ENCODE assay signal across 19 mouse cellular contexts in genomic region chr8:109760221-109760620, GRCm38 (mm10). TPM values are rescaled to one million over a fixed set of nuclear protein-coding genes. Genes with fewer than 3 reads are reported as not detected.
DNase-seq lines count a peak whose midpoint lies in the region; ATAC-seq and TF ChIP-seq lines count a peak whose summit lies in the region.
"Had no signal": no experiment of that assay in that cellular context is flagged by ENCODE, and none has a peak within 500 bp of the region (broad histone marks: within the 10 kb centered on the region; RNA-seq: fewer than 3 reads in every experiment).

No protein-coding gene starts in this region.

- H3K4me3 ChIP-seq in intestine, embryonic 14.5 days (ENCODE audit: low read depth, low read length), result no peak overlapping the region
- H3K4me3 ChIP-seq in intestine, embryonic 15.5 days (replicated peaks), result no peak overlapping the region
- no peak overlapping the region for H3K4me3 ChIP-seq in lung, adult 2 months (replicated peaks; ENCODE audit: extremely low read depth, low read depth, low read length)
- no peak overlapping the region for H3K4me3 ChIP-seq in layer of hippocampus, adult 2 months
- H3K4me3 ChIP-seq: embryonic facial prominence, embryonic 13.5 days; forebrain, embryonic 10.5 days; heart, embryonic 15.5 days; limb, embryonic 15.5 days; midbrain, embryonic 15.5 days had no signal

- no peak overlapping the region for H3K4me2 ChIP-seq in intestine, embryonic 14.5 days (ENCODE audit: low read length)
- H3K4me2 ChIP-seq in intestine, embryonic 15.5 days (replicated peaks), result no peak overlapping the region
- H3K4me2 ChIP-seq: embryonic facial prominence, embryonic 13.5 days; heart, embryonic 15.5 days; limb, embryonic 15.5 days; midbrain, embryonic 15.5 days had no signal

- no peak for TF ChIP-seq CTCF in lung, adult 2 months (IDR thresholded peaks at IDR 0.05; ENCODE audit: insufficient read depth, low read length)
- no peak for TF ChIP-seq CTCF in layer of hippocampus, adult 2 months (conservative IDR thresholded peaks at IDR 0.05)

- no peak overlapping the region for H3K9ac ChIP-seq in intestine, embryonic 14.5 days (ENCODE audit: low read length)
- H3K9ac ChIP-seq in intestine, embryonic 15.5 days, result no peak overlapping the region
- H3K9ac ChIP-seq: embryonic facial prominence, embryonic 13.5 days; heart, embryonic 15.5 days; limb, embryonic 15.5 days; midbrain, embryonic 15.5 days had no signal

- H3K36me3 ChIP-seq in intestine, embryonic 14.5 days (ENCODE audit: control insufficient read depth, insufficient read depth, low read length), result no peaks in the 10 kb centered on the region
- H3K36me3 ChIP-seq in intestine, embryonic 15.5 days, result no peaks in the 10 kb centered on the region
- H3K36me3 ChIP-seq: embryonic facial prominence, embryonic 13.5 days; forebrain, embryonic 10.5 days; G1E; heart, embryonic 15.5 days; limb, embryonic 15.5 days; midbrain, embryonic 15.5 days had no signal

- TF ChIP-seq POLR2A in lung, adult 2 months (IDR thresholded peaks at IDR 0.05; ENCODE audit: borderline replicate concordance, extremely low read depth, low read depth, low read length), result no peak

- no peaks in the 10 kb centered on the region for H3K4me1 ChIP-seq in intestine, embryonic 14.5 days (replicated peaks; ENCODE audit: control insufficient read depth, insufficient read depth, low read length)
- no peaks in the 10 kb centered on the region for H3K4me1 ChIP-seq in intestine, embryonic 15.5 days (replicated peaks)
- H3K4me1 ChIP-seq in lung, adult 2 months (ENCODE audit: control insufficient read depth, insufficient read depth, low read length), result no peaks in the 10 kb centered on the region
- H3K4me1 ChIP-seq: embryonic facial prominence, embryonic 13.5 days; forebrain, embryonic 10.5 days; heart, embryonic 15.5 days; limb, embryonic 15.5 days; midbrain, embryonic 15.5 days had no signal

- DNase-seq in intestine, embryonic 14.5 days (ENCODE audit: low spot score), result peak; percentile 32
- peak; percentile 19 for DNase-seq in lung, postnatal 10 days
- DNase-seq in lung, adult 2 months, result no peak
- peak; percentile 73 for DNase-seq in adrenal gland, postnatal 10 days
- peak; percentile 56 to 71 for DNase-seq in kidney, postnatal 36 days
- DNase-seq in layer of hippocampus, adult 2 months (ENCODE audit: low spot score in 2 of 2), result no peak
- DNase-seq: cerebellum, adult 2 months; layer of hippocampus, adult 9-11 months; right cerebral cortex, postnatal 25 days; thymus, postnatal 4 days had no signal

- 50% methylated on average over 1 of the region's 1 CpGs for WGBS in intestine, embryonic 14.5 days
- WGBS in intestine, embryonic 15.5 days, result 52% methylated on average over 1 of the region's 1 CpGs
- 22% methylated on average over 1 of the region's 1 CpGs for WGBS in lung, adult 2 months

- H3K27me3 ChIP-seq in intestine, embryonic 14.5 days (replicated peaks; ENCODE audit: control insufficient read depth, insufficient read depth, low read length), result no peaks in the 10 kb centered on the region
- no peaks in the 10 kb centered on the region for H3K27me3 ChIP-seq in intestine, embryonic 15.5 days (replicated peaks)
- H3K27me3 ChIP-seq: embryonic facial prominence, embryonic 13.5 days; heart, embryonic 15.5 days; limb, embryonic 15.5 days; midbrain, embryonic 15.5 days had no signal

- ATAC-seq in intestine, embryonic 14.5 days (replicated peaks; ENCODE audit: low FRiP score, low TSS enrichment, low read depth), result no peak
- ATAC-seq in intestine, embryonic 15.5 days, result no peak
- ATAC-seq: inflammation-experienced regulatory T-cells, adult 6 months; midbrain, embryonic 15.5 days had no signal

- H3K27ac ChIP-seq in intestine, embryonic 14.5 days (ENCODE audit: low read depth), result no peak overlapping the region
- no peak overlapping the region for H3K27ac ChIP-seq in intestine, embryonic 15.5 days
- no peak overlapping the region for H3K27ac ChIP-seq in layer of hippocampus, adult 2 months
- H3K27ac ChIP-seq: embryonic facial prominence, embryonic 13.5 days; forebrain, embryonic 10.5 days; heart, embryonic 15.5 days; limb, embryonic 15.5 days; macrophage; midbrain, embryonic 15.5 days had no signal

- peaks cover 10% of the 10 kb centered on the region for H3K9me3 ChIP-seq in intestine, embryonic 14.5 days (ENCODE audit: control insufficient read depth, low read length)
- no peaks in the 10 kb centered on the region for H3K9me3 ChIP-seq in intestine, embryonic 15.5 days
- H3K9me3 ChIP-seq: limb, embryonic 15.5 days; midbrain, embryonic 15.5 days had no signal

RNA-seq across cellular contexts. Expression of gene Ap1g1, which starts 18.1 kb away (rescaled TPM):
- polyA plus RNA-seq in intestine, embryonic 14.5 days (2014; fragmentation: Nextera tagmentation; extraction: Ambion mirVana), result 34.5 and 37.6 TPM in 2 replicates
- 38.0 and 39.0 TPM in 2 replicates for polyA plus RNA-seq in intestine, embryonic 15.5 days (2015; fragmentation: Nextera tagmentation; extraction: Ambion mirVana)
- polyA plus RNA-seq in lung, adult 2 months (2012; rRNA removed), result 25.0 and 38.2 TPM in 2 replicates
- 10 to 100 TPM; 72.7 to 76.1 TPM for total RNA-seq in adrenal gland, postnatal 10 days (2021)
- 10 to 100 TPM; 84.1 to 92.2 TPM for total RNA-seq in layer of hippocampus, adult 2 months (2021)

RNA-seq across cellular contexts. Expression of gene Atxn1l, which starts 22.7 kb away (rescaled TPM):
- polyA plus RNA-seq in intestine, embryonic 14.5 days (2014; fragmentation: Nextera tagmentation; extraction: Ambion mirVana), result 6.1 and 7.1 TPM in 2 replicates
- 5.4 and 5.7 TPM in 2 replicates for polyA plus RNA-seq in intestine, embryonic 15.5 days (2015; fragmentation: Nextera tagmentation; extraction: Ambion mirVana)
- polyA plus RNA-seq in lung, adult 2 months (2012; rRNA removed), result 24.5 and 31.6 TPM in 2 replicates
- total RNA-seq in adrenal gland, postnatal 10 days (2021), result 10 to 100 TPM; 43.1 to 44.7 TPM
- total RNA-seq in layer of hippocampus, adult 2 months (2021), result 10 to 100 TPM; 40.1 to 44.5 TPM

RNA-seq across cellular contexts. Expression of gene Zfp821, which starts 54.9 kb away (rescaled TPM):
- polyA plus RNA-seq in intestine, embryonic 14.5 days (2014; fragmentation: Nextera tagmentation; extraction: Ambion mirVana), result 26.3 and 27.7 TPM in 2 replicates
- 17.3 and 17.9 TPM in 2 replicates for polyA plus RNA-seq in intestine, embryonic 15.5 days (2015; fragmentation: Nextera tagmentation; extraction: Ambion mirVana)
- polyA plus RNA-seq in lung, adult 2 months (2012; rRNA removed), result 8.2 and 9.8 TPM in 2 replicates
- total RNA-seq in adrenal gland, postnatal 10 days (2021), result 10 to 100 TPM; 12.0 to 14.7 TPM
- total RNA-seq in layer of hippocampus, adult 2 months (2021), result 10 to 100 TPM; 47.0 to 47.6 TPM

Comparison
In these comparisons a context has a peak if more than half of its experiments do, and no peak if none do; other contexts are left out.
1. DNase-seq: peak in intestine, embryonic 14.5 days (single experiment), lung, postnatal 10 days (single experiment), adrenal gland, postnatal 10 days (single experiment) and kidney, postnatal 36 days (2 of 2); none in lung, adult 2 months (single experiment) and layer of hippocampus, adult 2 months (0 of 2).